Mouse (Mus musculus) adrenal gland, adult 2 months (tissue): ENCODE results near the gene Ppp1r3e. TPM values are rescaled to one million over a fixed set of nuclear protein-coding genes. Genes with fewer than 3 reads are reported as not detected.

ENCODE experiments used
- polyA plus RNA-seq: library from polyadenylated mRNA; depleted of rRNA; stranded (reverse); fragments of >200 nt; gene quantifications from 2 replicates; pipeline ENCODE4 v1.2.3, GENCODE M21; 2012; rRNA removed
- total RNA-seq, 2 experiments: library from RNA; stranded (reverse); gene quantifications; 2 replicates each; pipeline ENCODE4 v1.2.3; 2021

The Ppp1r3e gene
- total and polyA plus RNA-seq, 3 experiments, result 13.0 to 45.9 (median 19.6) TPM

Other genes with a start within 250 kb of the Ppp1r3e start
- not detected for gene Gm17606, start 236.6 kb downstream of the Ppp1r3e start, total RNA-seq
- gene Gm17606, start 236.6 kb downstream of the Ppp1r3e start, polyA plus RNA-seq, result not detected in 2 replicates
- 1 to 10 TPM in 1 of 2 experiments, under 1 TPM in 1; 0.66 to 1.7 TPM for gene Cdh24, start 236.2 kb downstream of the Ppp1r3e start, total RNA-seq
- gene Cdh24, start 236.2 kb downstream of the Ppp1r3e start, polyA plus RNA-seq, result 4.4 and 6.6 TPM in 2 replicates
- 10 to 100 TPM; 39.8 to 41.7 TPM for gene 1700123O20Rik, start 191.3 kb downstream of the Ppp1r3e start, total RNA-seq
- 52.7 and 81.0 TPM in 2 replicates for gene 1700123O20Rik, start 191.3 kb downstream of the Ppp1r3e start, polyA plus RNA-seq
- gene Acin1, start 190.6 kb downstream of the Ppp1r3e start, total RNA-seq, result 100 to 1,000 TPM; 120 to 177 TPM
- 93.0 and 109 TPM in 2 replicates for gene Acin1, start 190.6 kb downstream of the Ppp1r3e start, polyA plus RNA-seq
- gene Gm29776, start 178.7 kb downstream of the Ppp1r3e start, total RNA-seq, result not detected
- gene Gm29776, start 178.7 kb downstream of the Ppp1r3e start, polyA plus RNA-seq, result 0.07 and 0.08 TPM in 2 replicates
- gene Cebpe, start 165.4 kb downstream of the Ppp1r3e start, total RNA-seq, result not detected
- 0.18 and 0.52 TPM in 2 replicates for gene Cebpe, start 165.4 kb downstream of the Ppp1r3e start, polyA plus RNA-seq
- 10 to 100 TPM; 24.7 to 74.6 TPM for gene Slc7a8, start 95.6 kb downstream of the Ppp1r3e start, total RNA-seq
- 31.9 and 52.9 TPM in 2 replicates for gene Slc7a8, start 95.6 kb downstream of the Ppp1r3e start, polyA plus RNA-seq
- 1 to 10 TPM in 1 of 2 experiments, under 1 TPM in 1; 0.35 to 1.5 TPM for gene Rnf212b, start 63.4 kb downstream of the Ppp1r3e start, total RNA-seq
- gene Rnf212b, start 63.4 kb downstream of the Ppp1r3e start, polyA plus RNA-seq, result 0.22 and 0.24 TPM in 2 replicates
- 10 to 100 TPM; 12.1 to 18.8 TPM for gene Homez, start 6.6 kb downstream of the Ppp1r3e start, total RNA-seq
- gene Homez, start 6.6 kb downstream of the Ppp1r3e start, polyA plus RNA-seq, result 3.5 and 4.1 TPM in 2 replicates
- gene Bcl2l2, start 5.8 kb upstream of the Ppp1r3e start, total RNA-seq, result 10 to 100 TPM; 42.6 to 57.7 TPM
- gene Bcl2l2, start 5.8 kb upstream of the Ppp1r3e start, polyA plus RNA-seq, result 43.3 and 45.1 TPM in 2 replicates
- 1 to 10 TPM in 1 of 2 experiments, not detected in 1; 7.1 TPM for gene Gm20521, start 5.9 kb upstream of the Ppp1r3e start, total RNA-seq
- 37.6 and 42.4 TPM in 2 replicates for gene Gm20521, start 5.9 kb upstream of the Ppp1r3e start, polyA plus RNA-seq
- 100 to 1,000 TPM; 167 to 196 TPM for gene Pabpn1, start 14.9 kb upstream of the Ppp1r3e start, total RNA-seq
- 69.3 and 80.4 TPM in 2 replicates for gene Pabpn1, start 14.9 kb upstream of the Ppp1r3e start, polyA plus RNA-seq
- 10 to 100 TPM; 24.9 to 45.1 TPM for gene Slc22a17, start 35.6 kb upstream of the Ppp1r3e start, total RNA-seq
- gene Slc22a17, start 35.6 kb upstream of the Ppp1r3e start, polyA plus RNA-seq, result 191 and 246 TPM in 2 replicates
- gene Efs, start 48.6 kb upstream of the Ppp1r3e start, total RNA-seq, result 1 to 10 TPM; 1.9 to 4.9 TPM
- gene Efs, start 48.6 kb upstream of the Ppp1r3e start, polyA plus RNA-seq, result 7.7 and 11.4 TPM in 2 replicates
- not detected for gene Il25, start 55.1 kb upstream of the Ppp1r3e start, total RNA-seq
- 0.12 and 0.17 TPM in 2 replicates for gene Il25, start 55.1 kb upstream of the Ppp1r3e start, polyA plus RNA-seq
- gene Cmtm5, start 58.7 kb upstream of the Ppp1r3e start, total RNA-seq, result under 1 TPM in 1 of 2 experiments, not detected in 1; 0.78 TPM
- 1.9 and 2.9 TPM in 2 replicates for gene Cmtm5, start 58.7 kb upstream of the Ppp1r3e start, polyA plus RNA-seq
- not detected for gene Myh6, start 89.4 kb upstream of the Ppp1r3e start, total RNA-seq
- gene Myh6, start 89.4 kb upstream of the Ppp1r3e start, polyA plus RNA-seq, result not detected in 2 replicates
- gene Gm17428, start 99.4 kb upstream of the Ppp1r3e start, total RNA-seq, result not detected
- not detected in 2 replicates for gene Gm17428, start 99.4 kb upstream of the Ppp1r3e start, polyA plus RNA-seq
- gene Myh7, start 117.1 kb upstream of the Ppp1r3e start, total RNA-seq, result not detected
- gene Myh7, start 117.1 kb upstream of the Ppp1r3e start, polyA plus RNA-seq, result not detected in 2 replicates
- 10 to 100 TPM; 36.0 TPM for gene Ngdn, start 137.9 kb upstream of the Ppp1r3e start, total RNA-seq
- gene Ngdn, start 137.9 kb upstream of the Ppp1r3e start, polyA plus RNA-seq, result 2.7 and 2.9 TPM in 2 replicates
- 1 to 10 TPM; 6.3 to 7.3 TPM for gene Zfhx2, start 214.8 kb upstream of the Ppp1r3e start, total RNA-seq
- gene Zfhx2, start 214.8 kb upstream of the Ppp1r3e start, polyA plus RNA-seq, result 3.0 and 4.2 TPM in 2 replicates
- gene Thtpa, start 217.2 kb upstream of the Ppp1r3e start, total RNA-seq, result 10 to 100 TPM; 11.6 to 21.6 TPM
- 6.0 and 6.7 TPM in 2 replicates for gene Thtpa, start 217.2 kb upstream of the Ppp1r3e start, polyA plus RNA-seq
- gene Ap1g2, start 229.0 kb upstream of the Ppp1r3e start, total RNA-seq, result 10 to 100 TPM; 21.9 to 24.8 TPM
- 27.3 and 30.3 TPM in 2 replicates for gene Ap1g2, start 229.0 kb upstream of the Ppp1r3e start, polyA plus RNA-seq
- gene Jph4, start 239.4 kb upstream of the Ppp1r3e start, total RNA-seq, result 1 to 10 TPM; 2.5 to 3.0 TPM
- gene Jph4, start 239.4 kb upstream of the Ppp1r3e start, polyA plus RNA-seq, result 4.0 and 6.8 TPM in 2 replicates